Mouse (Mus musculus) hindbrain, embryonic 15.5 days (tissue): ENCODE data around the gene Ctxn1. TPM values are rescaled to one million over a fixed set of nuclear protein-coding genes. Genes with fewer than 3 reads are reported as not detected.

ENCODE experiments used
- ATAC-seq: fragments of 200-750 bp; cut with Nextera tagmentation; 2 replicates; pipeline ENCODE4 v1.8.0; 2017; ENCODE audit warnings: low read depth, moderate number of reproducible peaks, moderate TSS enrichment; ENCODE audit not compliant: low FRiP score
- H3K27ac ChIP-seq: fragments of 300-500 bp; sonication (generic); replicated peaks from 2 replicates; pipeline ENCODE4 v1.5.1; 2015; ENCODE audit warnings: mild to moderate bottlenecking, inconsistent platforms
- H3K27me3 ChIP-seq: fragments of 300-500 bp; sonication (generic); 2 replicates; pipeline ENCODE4 v1.6.1; 2015; ENCODE audit warnings: control low read depth, inconsistent platforms
- H3K36me3 ChIP-seq: fragments of 300-500 bp; sonication (generic); 2 replicates; pipeline ENCODE4 v1.6.1; 2015; ENCODE audit warnings: control low read depth, inconsistent platforms
- H3K4me1 ChIP-seq: fragments of 300-500 bp; sonication (generic); replicated peaks from 2 replicates; pipeline ENCODE4 v1.6.1; 2015; ENCODE audit warnings: control low read depth, inconsistent platforms
- H3K4me2 ChIP-seq: fragments of 300-500 bp; sonication (generic); 2 replicates; pipeline ENCODE4 v1.6.1; 2015; ENCODE audit warnings: moderate library complexity, mild to moderate bottlenecking, inconsistent platforms
- H3K4me3 ChIP-seq: fragments of 300-500 bp; sonication (generic); 2 replicates; pipeline ENCODE4 v1.5.1; 2015; ENCODE audit warnings: mild to moderate bottlenecking, inconsistent platforms
- H3K9ac ChIP-seq: fragments of 300-500 bp; sonication (generic); 2 replicates; pipeline ENCODE4 v1.6.1; 2015; ENCODE audit warnings: inconsistent platforms
- H3K9me3 ChIP-seq: fragments of 300-500 bp; sonication (generic); 2 replicates; pipeline ENCODE4 v1.6.1; 2016; ENCODE audit warnings: control low read depth, inconsistent platforms
- WGBS: fragments of 180-500 bp; shearing (Covaris S2); methylation state at CpG from one replicate; pipeline ENCODE4 v1.1.7; 2015; 5-methylcytosine and 5-hydroxymethylcytosine counted together
- polyA plus RNA-seq: library from polyadenylated mRNA; unstranded; fragments of >200 nt; fragmentation: Nextera tagmentation; extraction: Ambion mirVana; gene quantifications from 2 replicates; pipeline ENCODE4 v1.2.1, GENCODE M21; 2015

The Ctxn1 gene
- polyA plus RNA-seq, 1 experiment from 2014 or later = 299 TPM

- Histone ChIP-seq H3K27me3 (peaks cover 21% of the 10 kb centered on the region; the same call in 1 of the 2 replicates), H3K9ac (no peak overlapping the region), H3K9me3 (no peaks in the 10 kb centered on the region), H3K36me3 (no peaks in the 10 kb centered on the region), H3K4me2 (peak overlapping the region; percentile 46), H3K27ac (no peak overlapping the region), H3K4me1 (peaks cover 6% of the 10 kb centered on the region), H3K4me3 (no peak overlapping the region)
- ATAC-seq = 0 out of 2 replicates have a peak, but pooled peaks have one; percentile 11
- WGBS = 25% methylated on average over 4 of the region's 4 CpGs
Observed at GRCm38 (mm10) chr8:4226323-4226722, 32.8 kb downstream of the Ctxn1 start.

GRCm38 (mm10) chr8:4222059-4222458 lies 37.0 kb downstream of the Ctxn1 start:
- no peak overlapping the region for H3K4me2 ChIP-seq
- H3K4me1 ChIP-seq = peaks cover 11% of the 10 kb centered on the region
- H3K27me3 ChIP-seq = peaks cover 9% of the 10 kb centered on the region; the same call in 1 of the 2 replicates
- no peak overlapping the region for H3K27ac ChIP-seq
- ATAC-seq = no peak
- H3K4me3 ChIP-seq = no peak overlapping the region
- H3K36me3 ChIP-seq = no peaks in the 10 kb centered on the region
- H3K9ac ChIP-seq = no peak overlapping the region
- no peaks in the 10 kb centered on the region for H3K9me3 ChIP-seq

GRCm38 (mm10) chr8:4219617-4220016 lies 39.5 kb downstream of the Ctxn1 start:
- Histone ChIP-seq H3K4me3 (no peak overlapping the region), H3K4me2 (no peak overlapping the region), H3K36me3 (peaks cover under 1% of the 10 kb centered on the region; the same call in 1 of the 2 replicates), H3K27ac (no peak overlapping the region), H3K4me1 (peaks cover 25% of the 10 kb centered on the region), H3K9me3 (no peaks in the 10 kb centered on the region), H3K27me3 (no peaks in the 10 kb centered on the region), H3K9ac (no peak overlapping the region)
- WGBS = 90% methylated on average over 3 of the region's 3 CpGs
- no peak for ATAC-seq

GRCm38 (mm10) chr8:4216791-4217621 lies 42.1 kb downstream of the Ctxn1 start, which contains the start of gene Prr36:
TSS of gene Prr36 (minus strand) at chr8:4217459.
- Histone ChIP-seq H3K27ac (peak within 1 kb of the TSS; percentile 97), H3K9ac (peak within 1 kb of the TSS; percentile 84), H3K27me3 (no peaks in the 10 kb centered on the region), H3K4me3 (peak within 1 kb of the TSS; percentile 82), H3K4me1 (peaks cover 46% of the 10 kb centered on the region), H3K4me2 (peak within 1 kb of the TSS; percentile 97), H3K9me3 (no peaks in the 10 kb centered on the region), H3K36me3 (peaks cover 3% of the 10 kb centered on the region; the same call in 1 of the 2 replicates)
- under 1% methylated on average over 44 of the region's 44 CpGs for WGBS
- peak; percentile 90 for ATAC-seq

- H3K9me3 ChIP-seq = no peaks in the 10 kb centered on the region
- peak overlapping the region; percentile 97 for H3K27ac ChIP-seq
- H3K4me1 ChIP-seq = peaks cover 46% of the 10 kb centered on the region
- WGBS = 5% methylated on average over 18 of the region's 18 CpGs
- peak overlapping the region; percentile 82 for H3K4me3 ChIP-seq
- H3K36me3 ChIP-seq = peaks cover 3% of the 10 kb centered on the region; the same call in 1 of the 2 replicates
- H3K27me3 ChIP-seq = no peaks in the 10 kb centered on the region
- H3K4me2 ChIP-seq = peak overlapping the region; percentile 97
- H3K9ac ChIP-seq = peak overlapping the region; percentile 84
- ATAC-seq = peak; percentile 2
Observed at GRCm38 (mm10) chr8:4216296-4216695, 42.8 kb downstream of the Ctxn1 start.

- H3K4me3 ChIP-seq = peak overlapping the region; percentile 82
- no peaks in the 10 kb centered on the region for H3K27me3 ChIP-seq
- peak overlapping the region; percentile 71 for H3K27ac ChIP-seq
- H3K36me3 ChIP-seq = peaks cover 20% of the 10 kb centered on the region
- 15% methylated on average over 33 of the region's 33 CpGs for WGBS
- H3K9me3 ChIP-seq = no peaks in the 10 kb centered on the region
- H3K4me1 ChIP-seq = peaks cover 55% of the 10 kb centered on the region
- peak overlapping the region; percentile 53 for H3K9ac ChIP-seq
- peak overlapping the region; percentile 97 for H3K4me2 ChIP-seq
- ATAC-seq = no peak
Observed at GRCm38 (mm10) chr8:4214006-4214980, 44.8 kb downstream of the Ctxn1 start.

- peak overlapping the region; percentile 71 for H3K27ac ChIP-seq
- no peaks in the 10 kb centered on the region for H3K9me3 ChIP-seq
- WGBS = 1% methylated on average over 18 of the region's 18 CpGs
- H3K9ac ChIP-seq = peak overlapping the region; percentile 53
- H3K4me2 ChIP-seq = peak overlapping the region; percentile 97
- H3K4me3 ChIP-seq = peak overlapping the region; percentile 82
- no peaks in the 10 kb centered on the region for H3K27me3 ChIP-seq
- ATAC-seq = peak; percentile 10
- peaks cover 55% of the 10 kb centered on the region for H3K4me1 ChIP-seq
- H3K36me3 ChIP-seq = peaks cover 21% of the 10 kb centered on the region
Observed at GRCm38 (mm10) chr8:4213210-4214005, 45.7 kb downstream of the Ctxn1 start.

- Histone ChIP-seq H3K27ac (peak overlapping the region; percentile 71), H3K4me3 (peak overlapping the region; percentile 82), H3K9me3 (no peaks in the 10 kb centered on the region), H3K4me2 (peak overlapping the region; percentile 97), H3K4me1 (peaks cover 55% of the 10 kb centered on the region), H3K9ac (peak overlapping the region; percentile 53), H3K27me3 (no peaks in the 10 kb centered on the region), H3K36me3 (peaks cover 21% of the 10 kb centered on the region)
- peak; percentile 0; the same call in 1 of the 2 replicates for ATAC-seq
- 2% methylated on average over 25 of the region's 25 CpGs for WGBS
Observed at GRCm38 (mm10) chr8:4212809-4213209, 46.3 kb downstream of the Ctxn1 start.

- Histone ChIP-seq H3K27ac (0 out of 2 replicates have a peak overlapping the region, but pooled peaks have one; percentile 22), H3K4me2 (no peak overlapping the region), H3K4me1 (peaks cover 62% of the 10 kb centered on the region), H3K36me3 (peaks cover 30% of the 10 kb centered on the region), H3K4me3 (no peak overlapping the region), H3K9ac (no peak overlapping the region), H3K9me3 (no peaks in the 10 kb centered on the region), H3K27me3 (no peaks in the 10 kb centered on the region)
- no peak for ATAC-seq
- 72% methylated on average over 6 of the region's 6 CpGs for WGBS
Observed at GRCm38 (mm10) chr8:4211097-4211496, 48.0 kb downstream of the Ctxn1 start.
